Mouse (Mus musculus) embryo, embryonic 10.5 days (tissue): ENCODE measurements around the gene Ikzf1.

Experiments
- DNase-seq: peaks from one replicate; pipeline ENCODE4 v3.0.0-alpha.2; 2015; ENCODE audit warnings: low spot score

Gene Ikzf1

DNA sequence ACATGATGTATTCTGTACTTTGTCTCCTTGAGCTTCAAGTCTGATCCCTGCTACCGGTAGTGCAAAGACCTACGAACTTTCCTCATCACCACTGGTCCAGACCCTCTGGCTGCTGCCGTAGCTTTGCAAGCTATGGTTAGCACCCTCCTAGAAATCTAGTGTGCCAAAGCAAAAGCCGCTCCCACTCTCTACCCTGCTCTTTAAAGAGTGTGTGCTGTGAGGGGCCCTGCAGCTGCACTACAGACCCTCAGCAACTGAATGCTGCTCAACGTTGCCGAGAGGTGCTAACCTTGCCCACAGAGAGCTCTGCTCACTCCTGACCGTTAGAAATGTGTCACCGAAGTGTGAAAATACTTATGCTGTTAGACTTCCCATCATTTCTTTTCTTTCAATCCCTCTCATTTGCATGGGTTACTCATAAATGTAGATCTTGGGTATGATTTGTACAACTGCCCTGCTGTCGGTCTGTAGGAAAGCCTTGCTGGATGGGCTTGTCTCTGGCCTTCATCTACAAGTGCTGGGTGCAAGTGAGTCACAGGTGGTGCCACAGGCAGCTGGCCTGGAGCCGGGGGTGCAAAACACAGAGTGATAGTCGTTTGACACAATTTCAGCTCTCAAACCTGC lies 40.6 kb downstream of the Ikzf1 start:
- DNase-seq = no peak

DNA sequence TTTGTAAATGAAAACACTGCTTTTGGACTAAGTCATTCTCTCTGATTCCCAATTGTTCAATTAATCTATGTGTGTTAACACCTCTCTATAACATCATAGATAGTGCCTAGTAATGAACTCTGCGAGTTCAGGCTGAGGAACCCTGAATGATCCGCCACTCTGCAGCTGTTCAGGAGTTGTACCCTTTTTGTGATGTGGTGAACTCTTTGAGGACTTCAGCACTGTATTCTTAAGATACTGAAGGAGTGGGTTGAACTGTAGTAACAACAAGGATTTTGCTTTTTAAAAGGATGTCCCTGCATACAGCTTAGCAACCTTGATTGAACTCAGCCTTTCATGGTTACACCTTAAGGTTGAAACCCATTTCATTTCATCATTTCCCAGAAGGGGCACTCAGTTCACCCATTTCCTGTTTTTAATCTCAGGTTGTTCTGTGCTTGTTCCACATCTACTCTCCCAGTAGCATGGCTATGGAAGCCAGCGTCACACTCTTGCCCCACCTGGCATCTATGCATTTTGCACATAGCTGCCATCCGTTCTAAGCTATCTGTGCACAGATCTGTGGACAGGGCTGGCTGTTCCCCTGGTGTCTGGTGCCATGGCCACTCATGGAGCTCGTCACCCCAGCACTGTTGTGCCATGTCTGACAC lies 41.2 kb downstream of the Ikzf1 start:
- no peak for DNase-seq

DNA sequence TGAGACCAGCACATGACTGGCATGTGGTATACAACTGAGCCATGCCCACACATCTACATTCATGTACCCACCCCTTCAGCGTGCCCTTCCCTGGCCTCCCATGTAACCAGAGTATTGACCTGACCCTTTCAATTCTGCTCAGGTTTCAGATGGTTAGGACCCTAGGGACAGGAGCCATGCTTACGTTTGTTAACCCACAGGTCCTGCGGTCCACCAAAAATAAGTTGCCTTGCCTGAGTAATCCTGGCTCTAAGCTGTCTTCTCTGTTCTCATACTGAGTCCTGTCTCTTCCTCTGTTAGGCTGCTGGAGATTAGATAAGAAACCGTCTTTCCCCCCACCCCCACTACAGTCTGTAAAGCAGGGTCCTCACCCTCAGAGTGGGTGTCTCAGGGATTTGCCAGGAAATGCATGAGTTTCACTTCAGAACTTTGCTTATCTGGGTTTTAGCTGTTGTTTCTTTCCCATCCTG lies 42.0 kb downstream of the Ikzf1 start:
- DNase-seq = no peak

DNA sequence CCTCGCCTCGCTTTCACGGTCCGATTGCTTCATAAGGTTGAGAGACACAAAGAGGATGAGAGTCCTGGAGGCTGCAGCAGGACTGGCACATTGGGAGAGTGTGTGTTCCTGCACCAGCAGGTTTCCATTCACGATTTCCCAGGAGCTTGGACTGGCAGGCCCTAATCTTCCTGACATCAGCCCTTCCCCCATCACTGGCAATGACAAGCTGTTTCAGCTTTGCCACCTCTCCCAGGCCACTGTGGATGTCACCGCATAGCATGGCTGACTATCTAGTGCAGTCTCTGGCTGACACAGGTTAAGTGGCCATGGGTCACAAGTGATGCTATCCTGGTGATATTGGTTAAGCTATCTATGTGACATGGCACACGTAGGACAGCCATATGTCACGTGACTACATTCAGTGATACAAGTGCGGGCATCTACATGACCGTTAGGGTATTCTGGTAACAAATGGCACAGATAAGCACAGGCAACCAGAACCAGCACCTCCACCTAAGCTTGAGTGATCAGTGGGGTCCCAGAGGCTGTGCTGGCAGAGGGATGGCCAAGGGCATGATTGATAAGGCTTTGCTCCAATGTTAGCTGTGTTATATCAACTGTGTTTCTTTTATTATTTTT lies 43.2 kb downstream of the Ikzf1 start:
- DNase-seq = no peak

DNA sequence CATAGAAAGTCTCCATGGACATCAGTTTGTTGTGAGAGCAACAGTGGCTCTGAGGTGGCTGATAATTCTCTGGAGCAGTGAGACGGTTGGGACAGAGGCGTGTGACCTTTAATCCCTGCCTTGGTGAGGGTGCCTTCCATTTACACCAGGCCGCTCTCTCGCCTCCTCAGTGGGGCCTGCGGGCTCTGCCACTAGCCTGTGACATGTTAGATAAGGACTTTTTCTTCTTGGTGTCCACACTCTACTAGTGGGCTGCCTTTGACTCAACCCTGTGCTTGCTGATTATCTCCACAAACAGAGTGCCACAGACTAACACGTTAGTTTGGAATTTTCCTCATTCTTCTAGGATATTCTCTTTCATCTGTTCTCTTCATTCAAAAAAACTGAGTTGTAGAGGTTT lies 44.4 kb downstream of the Ikzf1 start:
- DNase-seq = no peak

DNA sequence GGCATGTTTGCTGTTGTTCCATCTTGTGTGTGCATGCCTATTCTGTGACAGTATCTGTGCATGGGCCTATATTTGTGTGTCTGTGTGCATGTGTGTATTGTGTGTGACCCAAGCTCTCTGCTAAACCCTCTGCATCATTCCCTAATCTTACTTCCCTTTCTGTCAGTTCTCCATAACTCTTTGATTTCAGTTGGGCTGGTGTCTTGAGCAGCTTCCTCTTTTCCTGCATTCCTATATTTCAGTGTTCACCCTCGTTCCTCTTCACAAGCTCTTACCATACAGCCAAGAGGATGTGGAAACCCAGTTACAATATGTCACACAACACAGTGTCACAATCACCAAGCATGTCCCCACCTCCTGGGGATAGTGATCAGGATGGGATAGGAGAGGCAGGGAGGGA lies 45.3 kb downstream of the Ikzf1 start:
- no peak for DNase-seq

DNA sequence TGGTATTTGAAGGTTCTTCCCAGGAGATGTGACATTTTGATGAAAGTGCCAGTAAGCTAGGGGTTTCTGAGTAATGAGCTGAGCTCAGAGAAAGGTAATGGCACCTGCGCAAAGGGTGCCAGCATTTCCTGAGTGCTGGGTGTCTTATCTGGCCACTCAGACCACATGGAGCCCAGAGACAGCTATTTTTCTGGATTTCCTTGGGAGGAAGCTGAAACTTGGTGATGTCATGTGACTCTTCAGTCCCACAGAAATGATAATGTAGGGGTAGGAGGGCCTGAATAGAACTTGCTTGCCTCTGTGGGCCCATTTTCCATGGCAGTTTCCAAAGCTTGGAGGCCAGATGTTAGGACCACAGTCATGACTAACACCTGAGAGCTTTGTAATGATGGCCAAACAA lies 46.9 kb downstream of the Ikzf1 start:
- DNase-seq = no peak

DNA sequence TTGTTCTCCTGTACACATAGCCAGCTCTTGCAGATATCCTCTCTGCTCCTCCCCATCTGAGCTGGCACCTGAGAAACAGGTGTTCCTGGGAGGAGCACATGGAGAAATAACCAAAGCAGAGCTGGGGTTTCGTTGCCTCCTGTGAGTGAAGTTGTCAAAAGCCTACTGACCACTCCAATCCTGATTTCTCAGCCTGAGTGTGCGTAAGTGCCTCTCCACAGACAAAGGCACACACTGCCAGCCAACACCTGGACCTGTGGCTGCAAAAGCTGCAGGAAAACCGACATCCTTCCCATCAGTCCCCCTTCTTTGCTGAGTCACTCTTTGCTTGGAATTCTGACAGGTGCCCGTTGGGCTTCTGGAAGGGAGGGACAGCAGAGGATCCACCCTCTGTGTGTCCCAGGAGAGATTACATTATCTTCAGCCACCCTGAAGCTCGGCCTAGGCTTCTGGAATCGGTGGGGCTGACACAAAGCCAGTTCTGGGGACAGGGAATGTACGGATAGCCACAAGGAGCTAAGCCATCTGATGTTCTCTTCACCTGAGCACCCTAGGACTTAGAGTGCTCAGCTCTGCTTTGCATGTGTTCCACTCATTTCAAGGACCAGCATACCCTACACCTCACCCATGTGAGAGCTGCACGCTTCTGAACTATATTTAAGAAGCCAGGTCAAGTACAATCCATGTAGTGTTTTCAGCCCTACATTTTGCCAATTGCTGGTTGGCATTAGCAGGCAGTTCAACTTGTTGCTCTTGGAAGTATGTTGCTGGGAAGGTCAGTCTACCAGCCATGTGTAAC lies 48.4 kb downstream of the Ikzf1 start:
- no peak for DNase-seq

DNA sequence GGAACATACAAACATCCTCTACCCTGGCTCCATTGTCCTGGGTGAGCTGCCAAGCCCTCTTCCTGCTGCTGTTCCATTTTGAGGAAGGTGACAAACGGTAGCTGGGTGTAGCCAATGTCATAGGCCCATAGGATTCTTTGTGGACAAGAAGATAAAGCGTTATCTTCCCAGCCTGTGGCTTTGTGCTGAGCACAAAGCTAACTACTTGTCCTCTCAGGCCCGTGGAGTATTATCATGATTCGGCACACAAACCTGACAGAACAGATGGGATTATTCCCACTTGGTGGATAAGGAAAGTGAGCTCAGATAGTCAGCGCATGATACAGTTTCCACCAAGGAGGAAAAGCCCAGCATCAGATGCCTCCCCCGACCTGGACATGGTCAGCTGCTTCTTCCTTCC lies 50.4 kb downstream of the Ikzf1 start:
- DNase-seq = no peak

DNA sequence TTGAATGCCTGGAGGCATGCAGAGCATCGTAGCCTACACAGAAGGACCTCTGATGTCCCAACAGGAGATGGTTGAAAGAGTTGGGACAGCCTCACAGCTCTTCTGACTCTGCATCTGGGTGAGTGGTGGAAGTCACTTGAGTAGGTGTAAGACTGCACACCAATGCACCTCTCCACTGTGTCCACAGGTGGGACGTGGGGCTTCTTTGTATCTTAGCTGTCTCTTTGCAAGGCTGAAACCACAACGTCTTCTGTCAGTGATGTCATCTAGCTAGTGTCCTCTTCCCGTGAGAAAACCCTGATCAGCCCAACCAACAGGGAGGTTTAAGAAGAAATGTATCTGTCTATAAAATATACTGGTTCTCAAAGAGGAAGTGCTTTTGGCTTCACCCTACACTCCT lies 52.1 kb downstream of the Ikzf1 start:
- DNase-seq = no peak

DNA sequence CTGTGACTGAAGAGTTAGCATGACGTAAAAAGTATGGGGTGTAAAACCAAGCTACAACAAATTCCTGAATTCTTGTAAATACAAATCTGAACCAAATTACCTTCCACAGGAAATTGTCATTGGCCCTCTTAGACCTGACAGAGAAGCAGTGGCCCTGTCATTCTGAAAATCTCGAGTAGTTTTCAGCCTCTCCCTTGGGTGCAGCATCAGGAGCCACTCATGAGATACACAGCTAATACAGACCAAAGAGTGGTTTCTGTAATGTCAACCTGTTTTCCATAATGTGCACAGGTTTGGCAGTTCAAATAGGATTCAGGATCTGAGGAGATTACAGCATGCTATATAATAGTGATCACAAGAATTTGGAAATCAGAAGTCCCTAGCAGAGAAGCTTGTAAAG lies 52.8 kb downstream of the Ikzf1 start:
- DNase-seq = no peak

DNA sequence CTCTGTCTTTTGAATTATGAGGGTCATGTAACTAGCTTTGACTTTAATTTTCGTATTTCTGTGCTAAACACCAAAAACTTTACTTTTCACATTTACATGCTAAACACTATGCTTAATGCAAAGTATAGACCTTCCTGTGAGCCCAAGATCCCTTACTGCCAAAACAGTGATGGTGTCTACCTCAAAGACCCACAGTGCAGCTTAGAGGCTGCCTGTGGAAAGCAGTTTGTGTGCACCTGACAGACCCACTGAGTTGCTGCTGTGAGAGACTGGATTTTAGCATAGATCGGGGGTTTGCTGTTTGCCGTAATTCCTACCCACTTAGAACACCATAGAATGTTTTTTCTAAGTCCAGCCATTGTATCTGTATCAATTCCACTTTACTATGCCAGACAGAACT lies 54.3 kb downstream of the Ikzf1 start:
- DNase-seq = no peak

DNA sequence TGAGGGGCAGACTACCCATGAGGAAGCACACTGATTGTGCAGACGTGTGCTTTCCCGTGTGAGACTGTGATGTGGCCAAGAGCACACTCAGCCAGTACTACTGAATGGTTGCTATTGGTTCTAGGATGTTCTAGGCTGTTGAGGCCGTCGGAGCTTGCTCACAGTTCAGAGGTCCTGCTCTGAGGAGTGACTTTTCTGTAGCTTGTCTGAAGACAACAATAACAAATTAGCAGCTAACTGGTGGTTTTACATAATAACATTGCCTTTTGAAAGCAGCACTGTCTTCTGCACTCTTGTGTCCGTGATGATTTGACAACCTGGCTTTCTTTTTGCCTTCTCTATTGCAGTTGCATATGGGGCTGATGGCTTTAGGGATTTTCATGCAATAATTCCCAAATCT lies 55.8 kb downstream of the Ikzf1 start:
- DNase-seq = no peak

DNA sequence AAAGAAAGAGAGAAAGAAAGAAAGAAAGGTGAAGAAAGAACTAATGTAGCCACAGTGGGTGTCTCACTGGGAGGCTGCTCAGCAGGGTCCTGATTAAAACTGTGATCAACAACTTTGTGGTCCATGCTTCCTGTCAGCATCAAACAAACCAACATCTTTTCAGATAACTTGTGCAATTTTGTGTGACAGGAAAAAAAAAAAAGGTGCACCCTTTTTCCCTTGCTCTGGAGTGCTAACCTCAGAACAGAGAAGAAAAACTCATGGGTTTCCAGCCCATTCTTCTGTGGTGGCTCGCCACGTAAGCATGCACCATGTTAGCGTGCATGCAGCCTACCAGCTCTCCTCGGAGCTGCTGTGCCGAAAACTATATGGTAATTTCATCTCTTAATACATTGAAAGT lies 56.8 kb downstream of the Ikzf1 start:
- DNase-seq = no peak

DNA sequence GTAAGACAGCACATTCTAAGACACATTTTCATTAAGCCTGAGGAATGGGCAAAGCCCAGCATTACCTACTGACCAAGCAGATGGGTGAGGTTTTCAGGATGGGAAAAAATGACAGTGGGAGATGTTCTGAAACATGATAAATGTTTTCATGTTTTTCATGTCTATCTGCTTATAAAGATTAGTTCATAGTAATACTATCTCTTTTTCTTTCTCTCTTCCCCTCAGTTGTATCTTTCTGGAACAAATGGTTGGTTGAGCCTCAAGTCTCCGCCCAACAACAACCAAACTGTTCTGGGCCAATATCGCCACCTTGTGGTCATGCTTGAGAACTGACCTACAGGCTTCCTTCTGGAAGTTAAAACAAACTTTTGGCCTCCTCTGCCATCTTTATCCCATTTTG lies 57.8 kb downstream of the Ikzf1 start:
- peak; percentile 66 for DNase-seq

DNA sequence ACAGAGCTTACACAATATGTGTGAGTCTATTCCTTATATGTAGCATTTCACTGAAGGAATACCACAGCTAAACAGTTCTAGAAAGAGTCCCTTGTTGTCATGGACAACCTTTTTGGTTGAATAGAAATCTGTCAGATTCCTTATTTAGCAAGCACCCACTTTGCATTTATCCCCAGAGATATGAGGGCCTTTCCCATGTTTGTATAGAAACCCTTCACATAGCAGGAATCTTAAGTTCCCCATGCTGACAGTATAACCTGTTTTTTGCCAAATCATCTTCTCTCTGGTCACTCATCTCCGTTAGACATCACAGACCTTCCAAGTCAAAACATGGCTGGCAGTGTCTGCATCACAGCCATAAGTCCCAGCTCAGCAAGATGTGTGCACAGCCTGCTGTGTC lies 59.4 kb downstream of the Ikzf1 start:
- DNase-seq = no peak

DNA sequence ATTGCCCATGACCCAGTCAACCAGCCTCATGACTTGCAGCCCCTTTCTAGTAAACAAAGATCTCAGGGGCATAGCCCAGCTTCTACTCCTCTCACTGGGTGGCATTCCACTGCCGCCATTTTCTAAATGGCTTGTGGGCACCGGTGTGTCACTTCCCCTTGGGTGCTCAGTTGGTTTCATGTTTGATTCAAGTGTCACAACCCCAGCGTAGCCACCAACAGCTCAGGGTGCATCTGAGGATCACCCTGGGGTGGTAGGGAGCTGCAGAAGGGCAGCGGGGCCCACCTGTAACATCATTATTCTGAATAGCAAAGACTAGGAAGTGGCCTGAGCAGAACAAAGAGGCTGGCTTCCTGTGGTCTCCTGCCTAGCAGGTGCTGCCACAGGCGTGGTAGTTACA lies 66.3 kb downstream of the Ikzf1 start:
- no peak for DNase-seq

DNA sequence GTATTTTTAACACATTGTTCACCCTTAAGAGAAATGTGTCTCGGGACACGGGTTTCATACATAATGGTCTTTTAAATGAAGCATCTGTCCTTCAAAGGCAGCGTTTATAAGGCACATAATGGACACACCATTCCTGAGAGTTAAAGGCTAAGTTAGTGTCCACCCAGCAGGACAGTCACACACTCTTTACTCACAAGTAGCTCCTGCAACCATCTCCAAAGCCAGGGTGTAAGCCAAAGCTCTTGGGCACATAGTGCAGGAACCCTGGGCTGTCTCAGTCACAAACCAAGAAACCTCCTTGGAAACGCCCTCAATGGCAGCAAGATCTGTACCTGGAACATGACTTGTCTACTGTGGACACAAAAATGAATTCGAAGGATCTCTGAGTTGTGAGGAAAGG lies 68.1 kb downstream of the Ikzf1 start:
- DNase-seq = no peak

DNA sequence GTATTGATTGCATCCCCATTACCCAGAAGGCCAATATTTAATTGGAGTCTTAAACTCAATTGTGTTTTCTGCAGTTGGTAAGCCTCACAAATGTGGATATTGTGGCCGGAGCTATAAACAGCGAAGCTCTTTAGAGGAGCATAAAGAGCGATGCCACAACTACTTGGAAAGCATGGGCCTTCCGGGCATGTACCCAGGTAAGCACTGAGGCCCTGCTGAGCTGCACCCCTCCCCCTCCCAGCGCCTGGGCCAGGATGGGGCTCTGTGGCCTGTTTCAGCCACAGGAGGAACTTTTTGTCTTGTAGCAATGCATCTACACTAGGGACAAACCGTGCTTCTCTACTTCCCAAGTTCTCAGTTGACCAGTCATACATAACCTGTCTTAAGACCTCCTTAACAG lies 73.3 kb downstream of the Ikzf1 start:
- DNase-seq = no peak

DNA sequence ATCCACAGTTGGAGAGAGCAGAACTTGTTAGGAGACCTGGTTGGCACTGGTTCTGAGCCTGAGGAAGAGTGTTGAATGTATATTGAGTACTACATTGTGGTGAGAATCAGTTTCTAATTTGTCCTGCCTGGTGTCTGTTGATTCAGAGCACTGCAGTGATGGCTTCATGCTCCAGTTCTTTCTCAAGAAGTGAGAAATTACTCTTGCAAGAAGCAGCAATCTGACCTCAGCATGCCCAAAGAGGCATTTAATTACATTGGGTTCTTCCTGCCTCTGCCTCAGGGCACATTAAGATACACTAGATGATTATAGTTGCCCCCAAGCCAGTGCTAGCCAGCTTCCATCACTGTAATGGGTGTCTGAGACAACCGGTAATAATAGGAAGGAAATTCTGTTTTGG lies 74.1 kb downstream of the Ikzf1 start:
- DNase-seq = no peak

DNA sequence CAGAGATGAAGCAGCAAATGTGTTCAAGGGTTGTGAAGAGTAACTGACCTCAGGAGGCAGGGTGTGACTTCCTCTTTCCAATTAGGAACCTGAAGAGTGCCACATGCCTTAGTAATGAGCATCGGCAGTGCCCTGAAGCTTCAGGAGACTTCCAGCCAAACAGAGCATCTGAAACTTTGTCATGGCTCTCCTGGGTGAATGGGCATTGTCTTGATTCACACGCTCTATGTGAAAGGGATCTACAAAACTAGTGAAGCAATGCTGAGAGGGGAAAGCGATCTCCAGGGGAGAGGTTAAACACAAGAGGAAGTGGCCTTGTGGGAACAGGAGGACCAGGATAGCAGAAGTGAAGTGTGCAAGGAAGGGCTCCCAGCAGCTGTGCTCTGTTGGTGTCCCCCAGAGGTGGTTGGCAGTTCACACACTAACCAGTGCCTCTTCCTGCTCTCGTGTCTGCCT lies 78.4 kb downstream of the Ikzf1 start:
- DNase-seq = no peak

DNA sequence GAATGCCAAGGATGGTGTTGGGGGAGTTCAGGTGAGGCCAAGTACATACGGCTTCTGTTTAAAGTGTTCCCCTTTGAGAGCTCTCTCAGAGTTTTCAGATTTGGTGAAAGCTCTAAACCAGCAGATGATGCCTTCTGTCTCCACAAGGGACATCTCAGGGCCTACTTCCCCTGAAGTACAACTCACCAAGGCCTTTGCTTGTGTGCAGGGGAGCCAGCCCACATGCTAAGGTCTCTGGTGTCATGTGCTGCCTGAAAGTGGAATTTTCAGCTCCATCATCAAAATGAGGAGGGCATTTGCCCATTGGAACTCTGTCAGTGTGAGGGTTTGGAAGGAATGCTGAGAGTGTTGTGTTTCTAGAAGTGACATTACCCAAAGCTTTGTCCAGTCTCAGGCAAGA lies 80.6 kb downstream of the Ikzf1 start:
- no peak for DNase-seq

DNA sequence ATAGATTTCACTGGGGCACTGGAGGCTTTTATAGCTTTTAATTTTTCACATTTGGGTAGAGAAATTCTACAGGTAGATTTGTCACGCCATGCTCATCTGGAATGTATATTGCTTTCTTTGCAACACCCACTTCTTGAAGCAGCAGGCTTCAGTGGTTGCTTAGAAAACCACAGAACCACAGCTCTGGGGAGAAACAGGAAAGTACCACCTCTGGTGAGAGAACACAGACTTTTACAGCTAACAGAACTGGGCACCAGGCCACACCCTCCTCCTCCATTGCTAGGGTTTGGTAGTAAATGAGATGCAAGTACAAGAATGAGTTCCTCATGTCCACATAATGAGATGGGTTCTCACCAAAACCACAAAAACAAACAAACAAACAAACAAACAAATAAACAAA lies 81.3 kb downstream of the Ikzf1 start:
- no peak for DNase-seq
